Mouse (Mus musculus) lung, embryonic 14.5 days (tissue): ENCODE data around the gene Mob1b. TPM values are rescaled to one million over a fixed set of nuclear protein-coding genes. Genes with fewer than 3 reads are reported as not detected.
A peak's percentile ranks its signal among the peaks of the same experiment; 100 is the strongest.

Experiments used
- ATAC-seq: fragments of 200-750 bp; cut with Nextera tagmentation; 2 replicates; pipeline ENCODE4 v1.8.0; 2017; ENCODE audit warnings: mild to moderate bottlenecking, moderate TSS enrichment, moderate library complexity; ENCODE audit not compliant: insufficient read depth
- DNase-seq: peaks from one replicate; pipeline ENCODE4 v3.0.0-alpha.2; 2015
- H3K27ac ChIP-seq: fragments of 300-500 bp; sonication (generic); 2 replicates; pipeline ENCODE4 v1.5.1; 2014; ENCODE audit warnings: low read depth, mild to moderate bottlenecking, moderate library complexity
- H3K27me3 ChIP-seq: fragments of 300-500 bp; sonication (generic); 2 replicates; pipeline ENCODE4 v1.6.1; 2014; ENCODE audit warnings: low read length, control low read depth; ENCODE audit not compliant: insufficient read depth
- H3K36me3 ChIP-seq: fragments of 300-500 bp; sonication (generic); 2 replicates; pipeline ENCODE4 v1.6.1; 2014; ENCODE audit warnings: control low read depth; ENCODE audit not compliant: insufficient read depth
- H3K4me1 ChIP-seq: fragments of 300-500 bp; sonication (generic); 2 replicates; pipeline ENCODE4 v1.6.1; 2014; ENCODE audit warnings: antibody characterized with exemption, control low read depth; ENCODE audit not compliant: insufficient read depth
- H3K4me2 ChIP-seq: fragments of 300-500 bp; sonication (generic); 2 replicates; pipeline ENCODE4 v1.6.1; 2014; ENCODE audit warnings: mild to moderate bottlenecking
- H3K4me3 ChIP-seq: fragments of 300-500 bp; sonication (generic); 2 replicates; pipeline ENCODE4 v1.5.1; 2014; ENCODE audit warnings: low read depth, low read length
- H3K9ac ChIP-seq: fragments of 300-500 bp; sonication (generic); 2 replicates; pipeline ENCODE4 v1.6.1; 2014
- H3K9me3 ChIP-seq: fragments of 300-500 bp; sonication (generic); 2 replicates; pipeline ENCODE4 v1.6.1; 2016; ENCODE audit warnings: low read depth, low read length, control low read depth
- CTCF ChIP-seq: IDR thresholded peaks from 2 replicates; pipeline ENCODE4 v1.5.1; 2016; ENCODE audit warnings: antibody characterized with exemption, low read depth
- WGBS: fragments of 180-500 bp; shearing (Covaris S2); extraction: QIAGEN DNeasy Blood & Tissue Kit; methylation state at CpG from one replicate; pipeline ENCODE4 v1.1.7; 2014; 5-methylcytosine and 5-hydroxymethylcytosine counted together
- polyA plus RNA-seq: library from polyadenylated mRNA; unstranded; fragments of >200 nt; fragmentation: Nextera tagmentation; extraction: Ambion mirVana; gene quantifications from 2 replicates; pipeline ENCODE4 v1.2.1, GENCODE M21; 2014

Gene Mob1b
- polyA plus RNA-seq, 1 experiment from 2014 or later, result 16.0 TPM

GRCm38 (mm10) chr5:88703551-88703950 lies 17.1 kb upstream of the Mob1b start:
- Histone ChIP-seq H3K9me3 (no peaks in the 10 kb centered on the region), H3K4me3 (no peak overlapping the region), H3K9ac (no peak overlapping the region), H3K27me3 (no peaks in the 10 kb centered on the region), H3K27ac (no peak overlapping the region), H3K4me2 (no peak overlapping the region), H3K36me3 (no peaks in the 10 kb centered on the region), H3K4me1 (no peaks in the 10 kb centered on the region)
- ATAC-seq (no peak), DNase-seq (no peak)
- no peak for TF ChIP-seq CTCF
- WGBS, result 72% methylated on average over 4 of the region's 4 CpGs

GRCm38 (mm10) chr5:88711128-88711527 lies 9.5 kb upstream of the Mob1b start:
- DNase-seq, result peak; percentile 23
- peak; percentile 74 for ATAC-seq
- Histone ChIP-seq H3K4me2 (no peak overlapping the region), H3K9me3 (no peaks in the 10 kb centered on the region), H3K4me3 (no peak overlapping the region), H3K36me3 (no peaks in the 10 kb centered on the region), H3K27me3 (no peaks in the 10 kb centered on the region), H3K4me1 (no peaks in the 10 kb centered on the region), H3K9ac (no peak overlapping the region), H3K27ac (peak overlapping the region; percentile 63)
- TF ChIP-seq CTCF, result no peak

- Histone ChIP-seq H3K36me3 (no peaks in the 10 kb centered on the region), H3K9me3 (no peaks in the 10 kb centered on the region), H3K4me2 (no peak overlapping the region), H3K9ac (0 out of 2 replicates have a peak overlapping the region, but pooled peaks have one; percentile 13), H3K27me3 (no peaks in the 10 kb centered on the region), H3K27ac (peak overlapping the region; percentile 63), H3K4me1 (no peaks in the 10 kb centered on the region), H3K4me3 (no peak overlapping the region)
- TF ChIP-seq CTCF, result no peak
- WGBS, result 21% methylated on average over 10 of the region's 10 CpGs
- DNase-seq (no peak), ATAC-seq (peak; percentile 66; the same call in 1 of the 2 replicates)
Measured at GRCm38 (mm10) chr5:88711618-88712224, 8.9 kb upstream of the Mob1b start.

GRCm38 (mm10) chr5:88712328-88712727 lies 8.3 kb upstream of the Mob1b start:
- 57% methylated on average over 6 of the region's 6 CpGs for whole genome bisulfite sequencing
- H3K27me3 ChIP-seq, result no peaks in the 10 kb centered on the region
- no peaks in the 10 kb centered on the region for H3K9me3 ChIP-seq
- H3K27ac ChIP-seq, result peak overlapping the region; percentile 63; the same call in 1 of the 2 replicates
- DNase-seq (no peak), ATAC-seq (no peak)
- no peak overlapping the region for H3K9ac ChIP-seq
- TF ChIP-seq CTCF, result no peak
- no peaks in the 10 kb centered on the region for H3K4me1 ChIP-seq
- no peak overlapping the region for H3K4me3 ChIP-seq
- H3K36me3 ChIP-seq, result no peaks in the 10 kb centered on the region
- no peak overlapping the region for H3K4me2 ChIP-seq

- no peak overlapping the region for H3K9ac ChIP-seq
- H3K4me3 ChIP-seq, result no peak overlapping the region
- no peaks in the 10 kb centered on the region for H3K36me3 ChIP-seq
- H3K27me3 ChIP-seq, result no peaks in the 10 kb centered on the region
- 88% methylated on average over 2 of the region's 2 CpGs for WGBS
- TF ChIP-seq CTCF, result no peak
- H3K27ac ChIP-seq, result no peak overlapping the region
- no peak for ATAC-seq
- no peaks in the 10 kb centered on the region for H3K9me3 ChIP-seq
- DNase-seq, result no peak
- no peaks in the 10 kb centered on the region for H3K4me1 ChIP-seq
- H3K4me2 ChIP-seq, result no peak overlapping the region
Measured at GRCm38 (mm10) chr5:88716983-88717382, 3.7 kb upstream of the Mob1b start.

- DNase-seq, result no peak
- Histone ChIP-seq H3K27me3 (no peaks in the 10 kb centered on the region), H3K9me3 (no peaks in the 10 kb centered on the region), H3K27ac (peak overlapping the region; percentile 94), H3K4me1 (peaks cover 6% of the 10 kb centered on the region; the same call in 1 of the 2 replicates), H3K4me3 (peak overlapping the region; percentile 96), H3K36me3 (no peaks in the 10 kb centered on the region), H3K4me2 (peak overlapping the region; percentile 94), H3K9ac (peak overlapping the region; percentile 95)
- TF ChIP-seq CTCF, result no peak
- ATAC-seq, result peak; percentile 77
- WGBS, result 0% methylated on average over 29 of the region's 38 CpGs
Measured at GRCm38 (mm10) chr5:88721003-88721475, 384 bp downstream of the Mob1b start.

- peak overlapping the region; percentile 94 for H3K4me2 ChIP-seq
- no peaks in the 10 kb centered on the region for H3K27me3 ChIP-seq
- peak overlapping the region; percentile 94 for H3K27ac ChIP-seq
- peak overlapping the region; percentile 95 for H3K9ac ChIP-seq
- WGBS, result under 1% methylated on average over 31 of the region's 31 CpGs
- H3K4me1 ChIP-seq, result peaks cover 6% of the 10 kb centered on the region; the same call in 1 of the 2 replicates
- DNase-seq (peak; percentile 50), ATAC-seq (peak; percentile 52)
- H3K9me3 ChIP-seq, result no peaks in the 10 kb centered on the region
- H3K36me3 ChIP-seq, result no peaks in the 10 kb centered on the region
- H3K4me3 ChIP-seq, result peak overlapping the region; percentile 96
- no peak for TF ChIP-seq CTCF
Measured at GRCm38 (mm10) chr5:88721565-88722212, 1.0 kb downstream of the Mob1b start.
